Mouse (Mus musculus) liver, adult 2 months (tissue): ENCODE data around the gene 9130409I23Rik.

ENCODE experiments used
- CTCF ChIP-seq: fragments of 200-500 bp; IDR thresholded peaks from 2 replicates; pipeline ENCODE4 v1.5.1; 2011; ENCODE audit warnings: low read depth, low read length, control low read depth
- POLR2A ChIP-seq: fragments of 200-500 bp; IDR thresholded peaks from 2 replicates; pipeline ENCODE4 v1.6.1; 2011; ENCODE audit warnings: low read length, control low read depth; ENCODE audit not compliant: insufficient read depth; ENCODE audit errors: extremely low read depth

- TF ChIP-seq CTCF (no peak), POLR2A (no peak)
Observed at GRCm38 (mm10) chr1:181090048-181090447, 39.0 kb downstream of the 9130409I23Rik start.
